Mouse (Mus musculus): ENCODE results near the gene Mon2. TPM values are rescaled to one million over a fixed set of nuclear protein-coding genes. Genes with fewer than 3 reads are reported as not detected.

Gene Mon2
- total and polyA plus RNA-seq, 3 experiments, result 33.8 to 38.6 TPM; not detected in 1

- Histone ChIP-seq H3K36me3 (ENCODE audit: control insufficient read depth in 1 of 2, insufficient read depth in 2 of 2, low read length in 2 of 2) (no peaks in the 10 kb centered on the region), H3K79me2 (ENCODE audit: control insufficient read depth, insufficient read depth, low read length, poor library complexity) (no peaks in the 10 kb centered on the region), H3K27me3 (ENCODE audit: control insufficient read depth in 1 of 2, insufficient read depth in 2 of 2, low read length in 2 of 2) (no peaks in the 10 kb centered on the region), H3K9ac (ENCODE audit: control insufficient read depth, low read depth, low read length, poor library complexity, severe bottlenecking) (no peak overlapping the region), H3K4me3 (ENCODE audit: control insufficient read depth in 1 of 2, insufficient read depth in 1 of 2, low read depth in 2 of 2, low read length in 2 of 2) (no peak overlapping the region), H3K27ac (ENCODE audit: control insufficient read depth, low read depth, low read length) (no peak overlapping the region), H3K4me1 (ENCODE audit: control insufficient read depth in 1 of 2, insufficient read depth in 2 of 2, low read length in 2 of 2) (no peaks in the 10 kb centered on the region), H3K9me3 (replicated peaks; ENCODE audit: insufficient read depth, low read length) (no peaks in the 10 kb centered on the region)
- no peak for TF ChIP-seq CTCF (IDR thresholded peaks at IDR 0.05 in 2 of 3, conservative IDR thresholded peaks at IDR 0.05 in 1 of 3; ENCODE audit: control insufficient read depth in 1 of 3, insufficient read depth in 1 of 3, low read depth in 2 of 3, low read length in 3 of 3, poor library complexity in 1 of 3, severe bottlenecking in 1 of 3)
- DNase-seq (ENCODE audit: low read depth, low spot score), result no peak
Measured at GRCm38 (mm10) chr10:122962651-122963050, 113.7 kb downstream of the Mon2 start.

GRCm38 (mm10) chr10:122961494-122961893 lies 114.8 kb downstream of the Mon2 start:
- H3K27ac ChIP-seq (ENCODE audit: control insufficient read depth, low read depth, low read length), result no peak overlapping the region
- H3K4me3 ChIP-seq (ENCODE audit: control insufficient read depth in 1 of 2, insufficient read depth in 1 of 2, low read depth in 2 of 2, low read length in 2 of 2), result no peak overlapping the region
- DNase-seq (ENCODE audit: low read depth, low spot score), result no peak

GRCm38 (mm10) chr10:122960738-122961137 lies 115.6 kb downstream of the Mon2 start:
- no peak overlapping the region for H3K27ac ChIP-seq (ENCODE audit: control insufficient read depth, low read depth, low read length)
- no peak for TF ChIP-seq POLR2AphosphoS5 (IDR thresholded peaks at IDR 0.05; ENCODE audit: borderline replicate concordance, low read depth, low read length)
- TF ChIP-seq E2F4 (IDR thresholded peaks at IDR 0.05; ENCODE audit: borderline replicate concordance, low read depth, low read length), result no peak
- no peak for TF ChIP-seq NELFE (IDR thresholded peaks at IDR 0.05; ENCODE audit: low read depth, low read length)
- no peak for TF ChIP-seq ELF1 (IDR thresholded peaks at IDR 0.05; ENCODE audit: low read depth, low read length)
- no peak for TF ChIP-seq KAT2A (conservative IDR thresholded peaks at IDR 0.05; ENCODE audit: low read depth, low read length)
- TF ChIP-seq EP300 (IDR thresholded peaks at IDR 0.05; ENCODE audit: low read depth in 1 of 2, low read length in 2 of 2), result no peak
- TF ChIP-seq USF1 (IDR thresholded peaks at IDR 0.05; ENCODE audit: low read depth, low read length), result no peak
- TF ChIP-seq TAL1 (IDR thresholded peaks at IDR 0.05; ENCODE audit: low read length), result no peak
- TF ChIP-seq NRF1 (IDR thresholded peaks at IDR 0.05; ENCODE audit: insufficient read depth, low read depth, low read length, poor library complexity, severe bottlenecking), result no peak
- TF ChIP-seq GABPA (IDR thresholded peaks at IDR 0.05; ENCODE audit: low read depth, low read length), result no peak
- no peak for TF ChIP-seq CHD1 (IDR thresholded peaks at IDR 0.05; ENCODE audit: low read depth, low read length)
- TF ChIP-seq CTCF (IDR thresholded peaks at IDR 0.05 in 2 of 3, conservative IDR thresholded peaks at IDR 0.05 in 1 of 3; ENCODE audit: control insufficient read depth in 1 of 3, insufficient read depth in 1 of 3, low read depth in 2 of 3, low read length in 3 of 3, poor library complexity in 1 of 3, severe bottlenecking in 1 of 3), result no peak
- TF ChIP-seq UBTF (IDR thresholded peaks at IDR 0.05; ENCODE audit: borderline replicate concordance, insufficient read depth, low read depth, low read length), result no peak
- TF ChIP-seq MYB (IDR thresholded peaks at IDR 0.05; ENCODE audit: low read depth, low read length), result no peak
- no peak for TF ChIP-seq ZC3H11A (IDR thresholded peaks at IDR 0.05; ENCODE audit: low read depth, low read length)
- TF ChIP-seq USF2 (IDR thresholded peaks at IDR 0.05; ENCODE audit: borderline replicate concordance in 1 of 2, insufficient read depth in 1 of 2, low read depth in 1 of 2, low read length in 2 of 2), result no peak
- TF ChIP-seq ETS1 (IDR thresholded peaks at IDR 0.05; ENCODE audit: low read depth, low read length), result no peak
- no peak for TF ChIP-seq TBP (IDR thresholded peaks at IDR 0.05; ENCODE audit: low read depth, low read length)
- no peak for TF ChIP-seq ZNF384 (IDR thresholded peaks at IDR 0.05; ENCODE audit: low read depth, low read length)
- no peak for TF ChIP-seq MXI1 (IDR thresholded peaks at IDR 0.05; ENCODE audit: low read depth, low read length)
- no peaks in the 10 kb centered on the region for H3K9me3 ChIP-seq (replicated peaks; ENCODE audit: insufficient read depth, low read length)
- H3K36me3 ChIP-seq (ENCODE audit: control insufficient read depth in 1 of 2, insufficient read depth in 2 of 2, low read length in 2 of 2), result no peaks in the 10 kb centered on the region
- H3K79me2 ChIP-seq (ENCODE audit: control insufficient read depth, insufficient read depth, low read length, poor library complexity), result no peaks in the 10 kb centered on the region
- no peak overlapping the region for H3K4me3 ChIP-seq (ENCODE audit: control insufficient read depth in 1 of 2, insufficient read depth in 1 of 2, low read depth in 2 of 2, low read length in 2 of 2)
- DNase-seq (ENCODE audit: low read depth, low spot score), result no peak
- no peaks in the 10 kb centered on the region for H3K4me1 ChIP-seq (ENCODE audit: control insufficient read depth in 1 of 2, insufficient read depth in 2 of 2, low read length in 2 of 2)
- no peaks in the 10 kb centered on the region for H3K27me3 ChIP-seq (ENCODE audit: control insufficient read depth in 1 of 2, insufficient read depth in 2 of 2, low read length in 2 of 2)
- H3K9ac ChIP-seq (ENCODE audit: control insufficient read depth, low read depth, low read length, poor library complexity, severe bottlenecking), result no peak overlapping the region

More at GRCm38 (mm10) chr10:122961494-122961893, 114.8 kb downstream of the Mon2 start:
- Histone ChIP-seq H3K9ac (ENCODE audit: control insufficient read depth, low read depth, low read length, poor library complexity, severe bottlenecking) (no peak overlapping the region), H3K4me1 (ENCODE audit: control insufficient read depth in 1 of 2, insufficient read depth in 2 of 2, low read length in 2 of 2) (no peaks in the 10 kb centered on the region), H3K36me3 (ENCODE audit: control insufficient read depth in 1 of 2, insufficient read depth in 2 of 2, low read length in 2 of 2) (no peaks in the 10 kb centered on the region), H3K27me3 (ENCODE audit: control insufficient read depth in 1 of 2, insufficient read depth in 2 of 2, low read length in 2 of 2) (no peaks in the 10 kb centered on the region), H3K9me3 (replicated peaks; ENCODE audit: insufficient read depth, low read length) (no peaks in the 10 kb centered on the region), H3K79me2 (ENCODE audit: control insufficient read depth, insufficient read depth, low read length, poor library complexity) (no peaks in the 10 kb centered on the region)
- TF ChIP-seq ZNF384 (IDR thresholded peaks at IDR 0.05; ENCODE audit: low read depth, low read length) (no peak), NELFE (IDR thresholded peaks at IDR 0.05; ENCODE audit: low read depth, low read length) (no peak), ZC3H11A (IDR thresholded peaks at IDR 0.05; ENCODE audit: low read depth, low read length) (no peak), ZMIZ1 (IDR thresholded peaks at IDR 0.05; ENCODE audit: low read depth, low read length) (no peak), MAZ (IDR thresholded peaks at IDR 0.05; ENCODE audit: low read depth, low read length) (no peak), TCF12 (IDR thresholded peaks at IDR 0.05; ENCODE audit: low read depth, low read length) (no peak), KAT2A (conservative IDR thresholded peaks at IDR 0.05; ENCODE audit: low read depth, low read length) (no peak), MYC (IDR thresholded peaks at IDR 0.05; ENCODE audit: low read depth, low read length) (no peak), ELF1 (IDR thresholded peaks at IDR 0.05; ENCODE audit: low read depth, low read length) (no peak), MAX (IDR thresholded peaks at IDR 0.05; ENCODE audit: low read length) (no peak), ETS1 (IDR thresholded peaks at IDR 0.05; ENCODE audit: low read depth, low read length) (no peak), GATA1 (IDR thresholded peaks at IDR 0.05; ENCODE audit: low read depth, low read length) (no peak), USF2 (IDR thresholded peaks at IDR 0.05; ENCODE audit: borderline replicate concordance in 1 of 2, insufficient read depth in 1 of 2, low read depth in 1 of 2, low read length in 2 of 2) (no peak), MXI1 (IDR thresholded peaks at IDR 0.05; ENCODE audit: low read depth, low read length) (no peak), CHD1 (IDR thresholded peaks at IDR 0.05; ENCODE audit: low read depth, low read length) (no peak), NRF1 (IDR thresholded peaks at IDR 0.05; ENCODE audit: insufficient read depth, low read depth, low read length, poor library complexity, severe bottlenecking) (no peak)
